Mouse (Mus musculus) heart, embryonic 10.5 days (tissue): ENCODE data around the gene Gm13691. TPM values are rescaled to one million over a fixed set of nuclear protein-coding genes. Genes with fewer than 3 reads are reported as not detected.

Source experiments
- polyA plus RNA-seq: library from polyadenylated mRNA; unstranded; fragments of >200 nt; fragmentation: Nextera tagmentation; extraction: Ambion mirVana; gene quantifications from 2 replicates; pipeline ENCODE4 v1.2.1, GENCODE M21; 2016

Gm13691 gene
- polyA plus RNA-seq, 1 experiment from 2014 or later: not detected

Other genes starting within 250 kb of the Gm13691 start
- gene Fam171b, start 177.9 kb upstream of the Gm13691 start, polyA plus RNA-seq: 2.6 and 4.3 TPM in 2 replicates
- not detected in 2 replicates for gene Zswim2, start 49.3 kb upstream of the Gm13691 start, polyA plus RNA-seq
- gene Gm13698, start 34.9 kb upstream of the Gm13691 start, polyA plus RNA-seq: not detected in 2 replicates
- gene Gm13693, start 29.1 kb upstream of the Gm13691 start, polyA plus RNA-seq: not detected in 2 replicates
- gene Gm13695, start 23.2 kb upstream of the Gm13691 start, polyA plus RNA-seq: not detected in 2 replicates
- not detected in 2 replicates for gene Gm13696, start 17.4 kb upstream of the Gm13691 start, polyA plus RNA-seq
- not detected in 2 replicates for gene Gm13694, start 11.6 kb upstream of the Gm13691 start, polyA plus RNA-seq
- not detected in 2 replicates for gene Gm13697, start 5.8 kb upstream of the Gm13691 start, polyA plus RNA-seq